Mouse (Mus musculus): Measurements from ENCODE around the gene Cyb561a3.

DNA sequence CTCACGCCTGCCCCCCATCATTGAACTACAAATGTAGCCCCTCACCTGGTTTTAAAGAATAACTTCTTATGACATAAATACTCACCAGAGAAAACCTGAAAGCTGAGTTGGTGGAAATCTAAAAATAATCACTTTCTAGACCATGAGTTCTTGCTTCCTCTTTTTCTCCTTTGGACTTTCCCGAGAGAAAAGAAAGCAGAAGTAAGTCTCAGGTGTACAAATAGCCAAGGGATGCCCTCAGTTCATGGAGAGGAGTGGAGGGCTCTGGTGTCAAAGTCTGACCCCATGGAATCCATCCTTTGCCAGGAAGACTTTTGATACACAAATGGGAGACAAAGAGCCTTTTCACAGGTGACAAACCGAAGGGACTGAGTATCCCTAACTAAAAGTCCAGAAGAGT lies 3.8 kb downstream of the Cyb561a3 start:
- TF ChIP-seq CTCF (IDR thresholded peaks at IDR 0.05; ENCODE audit: low read depth) = no peak
- no peak for TF ChIP-seq EP300 (optimal IDR thresholded peaks at IDR 0.05)

Data from stomach, postnatal 0 days (tissue).